Mouse (Mus musculus): Measurements from ENCODE around the gene 1110059E24Rik.

DNA sequence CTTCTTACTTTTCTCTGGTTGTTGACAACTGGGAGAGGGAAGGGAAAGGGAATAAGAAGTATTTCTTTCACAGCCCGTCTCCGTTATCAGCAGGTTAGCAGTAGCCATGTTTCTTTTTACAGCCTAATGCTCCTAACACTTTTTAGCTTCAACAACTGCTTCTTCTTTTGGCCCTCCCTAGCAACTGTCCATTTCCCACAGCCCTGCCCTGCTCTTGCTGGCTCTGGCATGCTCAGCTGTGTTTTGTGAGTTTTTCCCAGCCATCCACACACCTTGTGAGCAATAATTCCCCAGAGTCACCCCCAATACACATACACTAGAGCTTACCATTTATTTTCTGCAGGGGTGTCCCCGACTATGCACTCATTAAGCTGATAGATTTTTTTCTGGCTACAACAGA lies 75.3 kb downstream of the 1110059E24Rik start:
- no peak for TF ChIP-seq USF1 (IDR thresholded peaks at IDR 0.05; ENCODE audit: low read depth)
- no peak for TF ChIP-seq CTCF (IDR thresholded peaks at IDR 0.05; ENCODE audit: control insufficient read depth, insufficient read depth, insufficient read length)
- TF ChIP-seq CEBPB (IDR thresholded peaks at IDR 0.05; ENCODE audit: low read depth), result no peak
- no peak for TF ChIP-seq MAX (IDR thresholded peaks at IDR 0.05)
- TF ChIP-seq MYOG (IDR thresholded peaks at IDR 0.05; ENCODE audit: control insufficient read depth, extremely low read depth, insufficient read length), result no peak
